Mouse (Mus musculus) CH12.LX (cell line): Measurements from ENCODE around the gene Zfp771. TPM values are rescaled to one million over a fixed set of nuclear protein-coding genes. Genes with fewer than 3 reads are reported as not detected.

Experiments used
- DNase-seq: peaks from one replicate; pipeline ENCODE4 v3.0.0-alpha.2; 2013; ENCODE audit errors: extremely low read depth
- H3K27ac ChIP-seq: 2 replicates; pipeline ENCODE4 v1.5.1; 2012; ENCODE audit warnings: low read depth, mild to moderate bottlenecking, control low read depth, moderate library complexity; ENCODE audit not compliant: insufficient read depth
- H3K27me3 ChIP-seq: replicated peaks from 2 replicates; pipeline ENCODE3; 2012; ENCODE audit warnings: inconsistent platforms
- H3K36me3 ChIP-seq, 2 experiments: replicated peaks in 1 of 2; 2 replicates each; pipeline versions ENCODE3 to v1.6.1; 2012; ENCODE audit warnings: inconsistent platforms in 1 of 2, low read length in 1 of 2, mild to moderate bottlenecking in 1 of 2, mixed read lengths in 1 of 2, moderate library complexity in 1 of 2; ENCODE audit not compliant: control insufficient read depth in 1 of 2, insufficient read depth in 1 of 2
- H3K4me1 ChIP-seq, 2 experiments: 2 replicates each; pipeline ENCODE4 v1.6.1; 2012; ENCODE audit warnings: inconsistent platforms in 1 of 2, moderate library complexity in 1 of 2; ENCODE audit not compliant: insufficient read depth in 2 of 2, control insufficient read depth in 1 of 2
- H3K4me2 ChIP-seq: 2 replicates; pipeline ENCODE4 v1.6.1; 2012; ENCODE audit warnings: low read depth, mild to moderate bottlenecking, control low read depth; ENCODE audit not compliant: poor library complexity, insufficient read depth, severe bottlenecking
- H3K4me3 ChIP-seq, 3 experiments: fragments of 150-350 bp in 1 of 3; sonication (generic) in 1 of 3; replicated peaks in 1 of 3; 2 replicates each; pipeline versions ENCODE3 to v1.5.1; 2011 to 2012; ENCODE audit warnings: low read depth in 2 of 3, low read length in 2 of 3, mild to moderate bottlenecking in 2 of 3, moderate library complexity in 2 of 3, control low read depth in 1 of 3, improper control_type of control experiment in 1 of 3, inconsistent platforms in 1 of 3, mixed read lengths in 1 of 3; ENCODE audit not compliant: poor library complexity in 1 of 3
- H3K79me2 ChIP-seq: replicated peaks from 2 replicates; pipeline ENCODE4 v1.6.1; 2012; ENCODE audit warnings: mild to moderate bottlenecking, moderate library complexity; ENCODE audit not compliant: control insufficient read depth, poor library complexity, insufficient read depth, severe bottlenecking; ENCODE audit errors: extremely low read depth
- H3K9ac ChIP-seq: 2 replicates; pipeline ENCODE4 v1.6.1; 2012; ENCODE audit warnings: low read depth, mild to moderate bottlenecking, control low read depth, moderate library complexity; ENCODE audit not compliant: insufficient read depth
- H3K9me3 ChIP-seq: replicated peaks from 2 replicates; pipeline ENCODE3; 2012; ENCODE audit warnings: low read length, inconsistent platforms, mixed read lengths
- BHLHE40 ChIP-seq: IDR thresholded peaks from 2 replicates; pipeline ENCODE4 v1.6.1; 2011; ENCODE audit warnings: mild to moderate bottlenecking, low read depth, low read length, improper control_type of control experiment
- CHD1 ChIP-seq: IDR thresholded peaks from 2 replicates; pipeline ENCODE4 v1.6.1; 2012; ENCODE audit warnings: low read depth, low read length, improper control_type of control experiment, inconsistent platforms
- E2F4 ChIP-seq: IDR thresholded peaks from 2 replicates; pipeline ENCODE4 v1.6.1; 2011; ENCODE audit warnings: low read depth, low read length, improper control_type of control experiment; ENCODE audit not compliant: insufficient replicate concordance
- ELF1 ChIP-seq: IDR thresholded peaks from 2 replicates; pipeline ENCODE4 v1.6.1; 2014; ENCODE audit warnings: low read depth, mild to moderate bottlenecking, inconsistent platforms, low read length, improper control_type of control experiment
- EP300 ChIP-seq: IDR thresholded peaks from 2 replicates; pipeline ENCODE4 v1.6.1; 2011; ENCODE audit warnings: low read length, improper control_type of control experiment
- ETS1 ChIP-seq: conservative IDR thresholded peaks from 2 replicates; pipeline ENCODE4 v1.6.1; 2012; ENCODE audit warnings: low read depth, mild to moderate bottlenecking, inconsistent platforms, low read length, improper control_type of control experiment, moderate library complexity
- GABPA ChIP-seq: IDR thresholded peaks from 2 replicates; pipeline ENCODE4 v1.6.1; 2012; ENCODE audit warnings: low read depth, low read length, improper control_type of control experiment, inconsistent platforms; ENCODE audit not compliant: insufficient replicate concordance
- HCFC1 ChIP-seq: IDR thresholded peaks from 2 replicates; pipeline ENCODE4 v1.6.1; 2012; ENCODE audit warnings: low read depth, mild to moderate bottlenecking, inconsistent platforms, low read length, improper control_type of control experiment
- IRF4 ChIP-seq: IDR thresholded peaks from 2 replicates; pipeline ENCODE4 v1.6.1; 2014; ENCODE audit warnings: low read depth, mild to moderate bottlenecking, inconsistent platforms, low read length, improper control_type of control experiment
- JUN ChIP-seq: IDR thresholded peaks from 2 replicates; pipeline ENCODE4 v1.6.1; 2011; ENCODE audit warnings: low read depth, mild to moderate bottlenecking, low read length, improper control_type of control experiment, moderate library complexity; ENCODE audit not compliant: insufficient read depth
- JUND ChIP-seq: conservative IDR thresholded peaks from 2 replicates; pipeline ENCODE4 v1.6.1; 2011; ENCODE audit warnings: low read depth, low read length, improper control_type of control experiment
- KAT2A ChIP-seq: IDR thresholded peaks from 2 replicates; pipeline ENCODE4 v1.6.1; 2012; ENCODE audit warnings: low read length, improper control_type of control experiment, inconsistent platforms; ENCODE audit not compliant: insufficient replicate concordance
- MAFK ChIP-seq: IDR thresholded peaks from 2 replicates; pipeline ENCODE4 v1.6.1; 2011; ENCODE audit warnings: low read length, improper control_type of control experiment; ENCODE audit not compliant: insufficient replicate concordance
- MAX ChIP-seq: IDR thresholded peaks from 2 replicates; pipeline ENCODE4 v1.6.1; 2011; ENCODE audit warnings: low read length, improper control_type of control experiment
- NRF1 ChIP-seq: IDR thresholded peaks from 2 replicates; pipeline ENCODE4 v1.6.1; 2014; ENCODE audit warnings: low read depth, mild to moderate bottlenecking, inconsistent platforms, low read length, improper control_type of control experiment, moderate library complexity
- PAX5 ChIP-seq: IDR thresholded peaks from 2 replicates; pipeline ENCODE4 v1.6.1; 2012; ENCODE audit warnings: low read length, inconsistent platforms, mixed read lengths
- POLR2A ChIP-seq: IDR thresholded peaks from 2 replicates; pipeline ENCODE4 v1.6.1; 2011; ENCODE audit warnings: low read depth, mild to moderate bottlenecking, improper control_type of control experiment, low read length
- RAD21 ChIP-seq: IDR thresholded peaks from 2 replicates; pipeline ENCODE4 v1.6.1; 2011; ENCODE audit warnings: low read depth, mild to moderate bottlenecking, low read length, improper control_type of control experiment, moderate library complexity
- SIN3A ChIP-seq: IDR thresholded peaks from 2 replicates; pipeline ENCODE4 v1.6.1; 2012; ENCODE audit warnings: low read length, improper control_type of control experiment, inconsistent platforms
- TBP ChIP-seq: conservative IDR thresholded peaks from 2 replicates; pipeline ENCODE4 v1.6.1; 2011; ENCODE audit warnings: low read depth, low read length, improper control_type of control experiment
- TCF12 ChIP-seq: IDR thresholded peaks from 2 replicates; pipeline ENCODE4 v1.6.1; 2014; ENCODE audit warnings: low read depth, mild to moderate bottlenecking, inconsistent platforms, low read length, improper control_type of control experiment
- UBTF ChIP-seq: IDR thresholded peaks from 2 replicates; pipeline ENCODE4 v1.6.1; 2012; ENCODE audit warnings: low read depth, mild to moderate bottlenecking, inconsistent platforms, low read length, improper control_type of control experiment, moderate library complexity
- ZC3H11A ChIP-seq: IDR thresholded peaks from 2 replicates; pipeline ENCODE4 v1.6.1; 2012; ENCODE audit warnings: low read depth, mild to moderate bottlenecking, inconsistent platforms, low read length, improper control_type of control experiment
- ZMIZ1 ChIP-seq: IDR thresholded peaks from 2 replicates; pipeline ENCODE4 v1.6.1; 2012; ENCODE audit warnings: low read depth, mild to moderate bottlenecking, inconsistent platforms, low read length, improper control_type of control experiment
- dilution Hi-C: fragments of 300-500 bp; cut with MboI; formaldehyde crosslinking; loops from 2 replicates; pipeline ENCODE4 v1.14.3; 2020; ENCODE audit warnings: low sequenced_read_pairs; ENCODE audit not compliant: extremely low pct_unique_long_range_greater_than_20kb, extremely low pct_ligation_motif_present
- in situ Hi-C: fragments of 300-500 bp; cut with MboI; formaldehyde crosslinking; loops from 3 replicates; pipeline ENCODE4 v1.14.3; 2019; ENCODE audit warnings: low sequenced_read_pairs, low pct_ligation_motif_present, low pct_unique_long_range_greater_than_20kb, mixed read lengths
- polyA plus RNA-seq: library from polyadenylated mRNA; unstranded; fragments of >175 nt; gene quantifications from 2 replicates; pipeline ENCODE4 v1.2.1, GENCODE M21; 2012; ENCODE audit warnings: low read depth; ENCODE audit not compliant: insufficient read length
- total RNA-seq, 2 experiments: library from RNA; depleted of rRNA; stranded (reverse); fragments of 300-350 nt in 1 of 2; fragments of >200 nt in 1 of 2; gene quantifications; 2 replicates each; pipeline ENCODE4 v1.2.3; 2012 to 2014

Zfp771 gene
- total and polyA plus RNA-seq, 3 experiments = 26.5 to 35.5 (median 27.0) TPM

- TF ChIP-seq PAX5 = no peak
- TF ChIP-seq ETS1 = no peak
- peak; percentile 49; the same call in 1 of the 2 replicates for TF ChIP-seq TCF12
- no peak for TF ChIP-seq EP300
- no peak for TF ChIP-seq UBTF
- peak; percentile 94 for TF ChIP-seq RAD21
- TF ChIP-seq TBP = 0 out of 2 replicates have a peak, but pooled peaks have one; percentile 34
- TF ChIP-seq MAX = peak; percentile 90
- no peak; the same call in 1 of the 2 replicates for TF ChIP-seq ZMIZ1
- TF ChIP-seq GABPA = no peak
- peak; percentile 69 for TF ChIP-seq BHLHE40
- peak; percentile 97 for TF ChIP-seq SIN3A
Observed at GRCm38 (mm10) chr7:127260309-127261111, 16.4 kb downstream of the Zfp771 start, which contains the start of gene Dctpp1 (continued).

GRCm38 (mm10) chr7:127262218-127262961 is 18.3 kb downstream of the Zfp771 start:
- dilution Hi-C loops = no loop called here
- H3K27ac ChIP-seq = no peak overlapping the region
- no peak overlapping the region for H3K4me3 ChIP-seq
- H3K36me3 ChIP-seq = peaks cover 4 to 18% of the 10 kb centered on the region in 2 experiments
- H3K27me3 ChIP-seq = no peaks in the 10 kb centered on the region
- no peaks in the 10 kb centered on the region for H3K9me3 ChIP-seq
- no peak overlapping the region for H3K4me2 ChIP-seq
- H3K9ac ChIP-seq = no peak overlapping the region
- in situ Hi-C loops = loop anchor here (10.0 kb wide), 1 partner anchor 72 kb away; no protein-coding TSS in a partner anchor
- peaks cover 15% of the 10 kb centered on the region for H3K79me2 ChIP-seq
- no peak for TF ChIP-seq NRF1
- no peak for TF ChIP-seq PAX5
- TF ChIP-seq UBTF = no peak
- TF ChIP-seq TCF12 = no peak
- TF ChIP-seq JUND = no peak
- no peak for TF ChIP-seq CHD1
- TF ChIP-seq MAFK = no peak
- no peak for TF ChIP-seq JUN
- no peak for TF ChIP-seq ZC3H11A
- no peak for TF ChIP-seq KAT2A
- no peak for TF ChIP-seq HCFC1
- no peak for TF ChIP-seq POLR2A
- no peak for TF ChIP-seq E2F4
- no peak for TF ChIP-seq ELF1
- TF ChIP-seq ZMIZ1 = no peak
- no peak for TF ChIP-seq EP300
- TF ChIP-seq IRF4 = no peak
- TF ChIP-seq RAD21 = no peak
- DNase-seq = no peak
- peaks cover 9 to 26% of the 10 kb centered on the region in 2 experiments; a peak in 3 of 4 replicates for H3K4me1 ChIP-seq
